Mouse (Mus musculus) thymus, postnatal 36 days (tissue): ENCODE measurements around the gene Farp1.

Experiments
- DNase-seq, 2 experiments: peaks; one replicate each; pipeline ENCODE4 v3.0.0; 2022; ENCODE audit warnings: mixed read lengths in 2 of 2

Gene Farp1

GRCm38 (mm10) chr14:121148088-121148785 lies 113.2 kb downstream of the Farp1 start:
- no peak for DNase-seq

- no peak for DNase-seq
Measured at GRCm38 (mm10) chr14:121149984-121150383, 115.0 kb downstream of the Farp1 start.

- no peak for DNase-seq
Measured at GRCm38 (mm10) chr14:121151837-121152236, 116.8 kb downstream of the Farp1 start.

GRCm38 (mm10) chr14:121152771-121153170 lies 117.8 kb downstream of the Farp1 start:
- no peak for DNase-seq

- no peak for DNase-seq
Measured at GRCm38 (mm10) chr14:121153260-121153659, 118.3 kb downstream of the Farp1 start.

- DNase-seq = no peak
Measured at GRCm38 (mm10) chr14:121155173-121155572, 120.2 kb downstream of the Farp1 start.

GRCm38 (mm10) chr14:121158616-121159015 lies 123.6 kb downstream of the Farp1 start:
- no peak for DNase-seq

- DNase-seq = no peak
Measured at GRCm38 (mm10) chr14:121162822-121163221, 127.8 kb downstream of the Farp1 start.

- DNase-seq = no peak
Measured at GRCm38 (mm10) chr14:121164866-121165265, 129.9 kb downstream of the Farp1 start.

- DNase-seq = no peak
Measured at GRCm38 (mm10) chr14:121165408-121166037, 130.5 kb downstream of the Farp1 start.

GRCm38 (mm10) chr14:121166038-121166436 lies 131.0 kb downstream of the Farp1 start:
- DNase-seq = no peak

- DNase-seq = no peak
Measured at GRCm38 (mm10) chr14:121168716-121169115, 133.7 kb downstream of the Farp1 start.

- DNase-seq = no peak
Measured at GRCm38 (mm10) chr14:121170321-121170720, 135.3 kb downstream of the Farp1 start.

GRCm38 (mm10) chr14:121172065-121173036 lies 137.4 kb downstream of the Farp1 start:
- no peak for DNase-seq

GRCm38 (mm10) chr14:121175385-121175784 lies 140.4 kb downstream of the Farp1 start:
- peak; percentile 8 to 20 for DNase-seq

GRCm38 (mm10) chr14:121175861-121176260 lies 140.9 kb downstream of the Farp1 start:
- no peak for DNase-seq

GRCm38 (mm10) chr14:121177907-121178306 lies 142.9 kb downstream of the Farp1 start:
- no peak for DNase-seq

GRCm38 (mm10) chr14:121180611-121181010 lies 145.6 kb downstream of the Farp1 start:
- DNase-seq = no peak

GRCm38 (mm10) chr14:121181798-121182197 lies 146.8 kb downstream of the Farp1 start:
- no peak for DNase-seq

- no peak for DNase-seq
Measured at GRCm38 (mm10) chr14:121182967-121183366, 148.0 kb downstream of the Farp1 start.

GRCm38 (mm10) chr14:121183414-121184130 lies 148.6 kb downstream of the Farp1 start:
- DNase-seq = no peak

GRCm38 (mm10) chr14:121184351-121184750 lies 149.4 kb downstream of the Farp1 start:
- no peak for DNase-seq
